Mouse (Mus musculus) E14TG2a.4 (cell line): ENCODE measurements around the gene C1qtnf1.

Experiments used
- H3K27me3 ChIP-seq: 2 replicates; pipeline ENCODE4 v1.6.1; 2014; ENCODE audit warnings: low read length, control low read depth; ENCODE audit not compliant: insufficient read depth
- H3K36me3 ChIP-seq: 2 replicates; pipeline ENCODE4 v1.6.1; 2014; ENCODE audit warnings: low read length, control low read depth; ENCODE audit not compliant: insufficient read depth
- H3K4me1 ChIP-seq: replicated peaks from 2 replicates; pipeline ENCODE4 v1.6.1; 2014; ENCODE audit warnings: low read depth, low read length, control low read depth
- H3K4me3 ChIP-seq: replicated peaks from 2 replicates; pipeline ENCODE4 v1.5.1; 2014; ENCODE audit warnings: mild to moderate bottlenecking, low read length
- H3K9me3 ChIP-seq: 2 replicates; pipeline ENCODE4 v1.6.1; 2014; ENCODE audit warnings: low read length, control low read depth
- CTCF ChIP-seq: conservative IDR thresholded peaks from 2 replicates; pipeline ENCODE4 v1.5.1; 2014; ENCODE audit warnings: low read length
- NANOG ChIP-seq: IDR thresholded peaks from 2 replicates; pipeline ENCODE4 v1.6.1; 2014; ENCODE audit warnings: borderline replicate concordance, low read length, mixed read lengths
- POU5F1 ChIP-seq: IDR thresholded peaks from 2 replicates; pipeline ENCODE4 v1.6.1; 2014; ENCODE audit warnings: low read length, borderline replicate concordance

The C1qtnf1 gene

DNA sequence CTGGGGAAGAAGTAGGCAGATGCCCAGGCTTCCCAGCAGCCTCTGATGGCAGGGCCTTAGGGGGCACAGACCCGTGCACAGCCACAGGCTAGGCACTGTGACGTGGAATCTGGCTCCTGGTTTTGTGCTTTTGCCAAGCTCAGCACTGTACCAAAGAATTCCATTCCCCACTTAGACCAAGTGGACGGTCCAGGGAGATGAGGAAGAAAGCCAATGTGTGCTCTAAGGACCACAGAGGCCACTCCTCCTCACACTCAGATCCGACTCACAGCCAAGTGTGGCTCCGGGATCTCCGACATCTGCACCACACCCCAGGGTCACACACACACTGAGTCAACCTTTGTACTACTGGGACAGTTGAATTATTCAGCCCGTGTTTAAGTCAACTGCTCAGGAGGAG is 12.0 kb upstream of the C1qtnf1 start:
- Histone ChIP-seq H3K4me3 (no peak overlapping the region), H3K36me3 (peaks cover 57% of the 10 kb centered on the region), H3K4me1 (peaks cover 56% of the 10 kb centered on the region), H3K9me3 (no peaks in the 10 kb centered on the region), H3K27me3 (no peaks in the 10 kb centered on the region)
- no peak for TF ChIP-seq CTCF
- no peak for TF ChIP-seq NANOG
- TF ChIP-seq POU5F1, result no peak

DNA sequence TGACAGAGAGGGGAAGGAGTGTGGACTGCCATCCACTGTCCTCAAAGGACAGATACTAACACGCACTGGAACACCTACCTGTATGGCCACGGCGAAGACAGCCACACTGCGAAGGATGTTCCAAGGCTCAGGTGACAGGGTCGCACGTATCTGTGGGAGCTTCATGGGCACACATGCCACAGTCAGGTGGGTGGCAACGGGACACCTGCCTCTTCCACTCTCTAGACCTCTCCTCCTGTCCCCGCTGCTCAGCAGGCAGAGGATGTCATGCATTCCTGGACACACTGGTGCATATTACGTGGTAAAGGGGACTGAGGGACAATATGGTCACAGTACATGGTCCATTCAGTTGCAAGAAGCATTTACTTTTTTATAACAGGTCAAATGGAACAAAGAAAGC is 10.5 kb upstream of the C1qtnf1 start:
- no peaks in the 10 kb centered on the region for H3K9me3 ChIP-seq
- no peak for TF ChIP-seq POU5F1
- no peak for TF ChIP-seq NANOG
- TF ChIP-seq CTCF, result no peak
- H3K27me3 ChIP-seq, result no peaks in the 10 kb centered on the region

DNA sequence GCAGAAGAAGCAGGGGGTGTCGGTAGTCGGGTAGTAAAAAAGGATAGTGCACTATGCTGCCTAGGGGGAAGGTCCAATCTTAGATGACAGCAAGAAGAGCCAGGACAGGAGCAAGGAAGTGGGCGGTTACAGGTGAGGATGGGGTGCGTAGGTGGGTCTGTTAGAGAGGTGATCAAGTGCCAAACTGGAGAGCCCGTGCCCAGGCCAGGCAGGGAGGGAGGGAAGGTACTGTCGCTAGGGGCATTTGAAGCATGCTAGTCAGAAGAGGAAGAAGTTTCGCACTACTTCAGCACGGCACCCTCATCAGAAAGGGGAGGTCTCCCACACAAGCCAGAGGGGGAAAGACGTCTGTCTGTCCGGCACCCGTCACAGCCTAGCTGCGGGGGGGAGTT is 9.6 kb upstream of the C1qtnf1 start:
- peaks cover 34% of the 10 kb centered on the region for H3K36me3 ChIP-seq
- peaks cover 38% of the 10 kb centered on the region for H3K4me1 ChIP-seq
- peak overlapping the region; percentile 98 for H3K4me3 ChIP-seq
- H3K9me3 ChIP-seq, result no peaks in the 10 kb centered on the region
- TF ChIP-seq POU5F1 (no peak), CTCF (no peak), NANOG (no peak)
- H3K27me3 ChIP-seq, result no peaks in the 10 kb centered on the region

More for the DNA sequence above, 10.5 kb upstream of the C1qtnf1 start:
- H3K4me1 ChIP-seq, result peaks cover 41% of the 10 kb centered on the region
- peaks cover 42% of the 10 kb centered on the region for H3K36me3 ChIP-seq
- H3K4me3 ChIP-seq, result peak overlapping the region; percentile 98

DNA sequence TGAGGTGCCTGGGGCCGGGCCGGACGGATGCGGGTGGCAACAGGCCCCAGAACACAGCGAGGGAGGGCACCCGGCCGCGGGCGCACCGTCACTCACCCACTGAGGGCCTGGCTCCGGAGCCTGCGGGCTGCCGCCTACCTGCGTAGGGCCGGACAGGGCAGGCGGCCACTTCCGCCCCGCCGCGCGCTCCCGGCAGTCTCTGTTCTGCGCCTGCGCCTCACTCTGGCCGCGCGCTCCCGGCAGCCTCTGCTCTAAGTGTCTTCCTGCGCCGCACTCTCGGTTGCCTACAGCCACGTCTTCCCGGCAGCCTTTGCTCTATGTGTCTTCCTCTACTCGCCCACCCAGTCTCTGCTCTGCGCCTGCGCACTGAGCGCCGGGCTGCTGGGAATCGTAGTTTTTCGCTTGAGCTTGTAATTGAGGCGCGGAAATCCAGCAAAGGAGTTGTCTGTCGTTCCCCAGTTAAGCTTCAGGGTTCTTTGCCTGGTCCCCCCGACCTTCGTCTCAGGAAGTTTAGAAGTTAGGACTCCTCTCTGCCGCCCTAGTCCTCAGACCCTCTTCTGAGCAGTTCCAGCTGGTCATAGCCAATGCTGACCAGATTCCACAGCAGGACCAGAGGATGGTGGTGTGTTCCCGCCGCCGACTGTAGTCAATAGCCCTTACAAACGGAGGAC is 9.0 kb upstream of the C1qtnf1 start, which contains the start of gene Cant1:
Gene Cant1 (minus strand): TSS at position 253 of the 671 bp plus-strand sequence.
- Histone ChIP-seq H3K9me3 (no peaks in the 10 kb centered on the region), H3K4me1 (peaks cover 44% of the 10 kb centered on the region), H3K36me3 (peaks cover 29% of the 10 kb centered on the region), H3K4me3 (peak within 1 kb of the TSS; percentile 98), H3K27me3 (no peaks in the 10 kb centered on the region)
- TF ChIP-seq POU5F1 (no peak), CTCF (no peak), NANOG (no peak)

DNA sequence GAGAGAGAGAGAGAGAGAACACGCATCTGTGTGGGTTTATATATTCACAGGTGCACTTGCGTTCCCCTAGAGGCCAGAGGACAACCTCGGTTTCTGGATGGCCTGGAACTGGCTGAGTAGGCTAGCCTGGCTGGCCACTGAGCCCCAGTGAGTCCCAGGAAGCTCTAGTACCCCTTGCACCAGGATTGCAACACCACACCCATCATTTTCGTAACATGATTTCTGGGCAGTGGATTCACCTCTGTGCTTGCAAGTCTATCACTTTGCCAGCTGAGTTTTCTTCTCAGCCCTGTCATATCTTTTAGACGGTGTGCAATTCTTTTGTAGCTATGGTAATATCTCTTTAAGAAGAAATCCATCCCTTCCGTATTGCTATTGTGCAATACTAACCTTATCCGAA is 7.7 kb upstream of the C1qtnf1 start:
- no peaks in the 10 kb centered on the region for H3K9me3 ChIP-seq
- H3K27me3 ChIP-seq, result no peaks in the 10 kb centered on the region
- H3K36me3 ChIP-seq, result peaks cover 16% of the 10 kb centered on the region
- peaks cover 42% of the 10 kb centered on the region for H3K4me1 ChIP-seq
- H3K4me3 ChIP-seq, result no peak overlapping the region
- TF ChIP-seq CTCF (no peak), NANOG (no peak), POU5F1 (no peak)

DNA sequence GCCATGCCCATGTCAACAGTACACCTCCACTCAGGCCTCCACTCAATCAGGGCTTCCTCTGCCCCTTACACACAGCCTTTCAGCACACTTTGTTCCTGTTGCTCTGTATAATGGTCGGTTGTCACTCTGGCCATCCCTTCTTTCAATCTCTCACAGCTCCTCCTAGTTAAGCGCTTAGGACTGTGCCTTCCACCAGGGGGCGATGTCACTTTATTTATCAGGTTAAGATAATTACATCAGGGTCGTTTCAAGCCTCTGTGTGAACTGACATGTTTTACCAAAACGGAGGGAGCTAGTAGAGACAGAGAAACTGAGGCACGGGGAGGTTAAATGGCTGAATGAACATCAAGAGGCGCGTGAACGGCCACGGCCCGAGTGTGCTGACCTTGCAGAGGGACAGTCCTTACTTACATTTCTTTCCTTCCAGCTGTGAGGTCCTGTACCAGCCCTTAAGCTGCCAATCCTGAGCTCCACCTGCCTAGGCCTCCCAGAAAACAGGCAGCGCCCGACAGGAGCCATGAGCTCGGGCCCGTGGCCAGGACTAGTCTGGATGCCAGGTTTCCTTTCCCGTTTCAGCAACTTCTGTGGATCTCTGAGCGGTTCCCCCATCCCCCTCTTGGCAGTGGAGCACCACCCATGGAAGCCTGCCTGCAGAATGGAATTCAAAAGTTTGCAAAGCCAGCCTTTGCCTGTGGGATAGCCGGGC is 4.6 kb upstream of the C1qtnf1 start:
- TF ChIP-seq CTCF (peak; percentile 71), NANOG (no peak), POU5F1 (no peak)
- Histone ChIP-seq H3K9me3 (no peaks in the 10 kb centered on the region), H3K4me3 (no peak overlapping the region), H3K4me1 (peaks cover 25% of the 10 kb centered on the region), H3K36me3 (no peaks in the 10 kb centered on the region), H3K27me3 (peaks cover 22% of the 10 kb centered on the region)

DNA sequence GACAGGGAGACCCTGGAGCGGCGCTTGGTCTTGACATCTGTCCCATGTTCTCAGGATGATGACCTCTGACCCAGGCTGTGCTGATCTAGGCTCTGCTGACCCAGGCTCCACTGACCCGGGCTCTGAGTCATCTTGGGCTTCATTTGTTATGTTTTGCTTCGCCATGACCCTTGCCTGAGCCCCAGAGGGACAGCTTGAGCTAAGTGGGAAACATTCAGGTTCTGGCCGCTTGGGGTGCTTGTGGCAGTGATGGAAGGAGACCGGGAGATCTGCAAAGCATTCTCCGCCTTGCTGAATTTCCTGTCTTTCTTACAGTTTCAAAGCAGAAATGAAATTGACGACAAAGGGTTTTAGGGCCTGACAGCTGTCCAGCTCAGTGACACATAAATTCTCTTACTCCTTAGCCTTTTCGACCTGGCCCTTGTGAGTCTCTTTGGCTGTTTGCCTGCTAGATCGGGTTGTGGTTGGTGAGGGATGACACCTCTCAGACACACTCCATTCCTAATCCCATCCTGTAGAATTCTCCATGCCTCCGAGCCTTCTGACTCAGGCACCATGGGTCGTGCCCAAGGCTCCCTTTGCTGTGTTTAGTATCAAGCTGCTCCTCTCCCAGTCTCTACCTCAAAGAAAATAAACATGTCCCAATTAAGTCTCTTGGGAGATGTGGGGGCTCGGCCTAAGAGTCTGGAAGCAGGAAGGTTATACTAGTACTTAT is 3.2 kb upstream of the C1qtnf1 start:
- peaks cover 22% of the 10 kb centered on the region for H3K27me3 ChIP-seq
- H3K9me3 ChIP-seq, result no peaks in the 10 kb centered on the region
- no peaks in the 10 kb centered on the region for H3K36me3 ChIP-seq
- H3K4me1 ChIP-seq, result peaks cover 33% of the 10 kb centered on the region
- no peak overlapping the region for H3K4me3 ChIP-seq
- TF ChIP-seq CTCF (no peak), NANOG (no peak), POU5F1 (no peak)

DNA sequence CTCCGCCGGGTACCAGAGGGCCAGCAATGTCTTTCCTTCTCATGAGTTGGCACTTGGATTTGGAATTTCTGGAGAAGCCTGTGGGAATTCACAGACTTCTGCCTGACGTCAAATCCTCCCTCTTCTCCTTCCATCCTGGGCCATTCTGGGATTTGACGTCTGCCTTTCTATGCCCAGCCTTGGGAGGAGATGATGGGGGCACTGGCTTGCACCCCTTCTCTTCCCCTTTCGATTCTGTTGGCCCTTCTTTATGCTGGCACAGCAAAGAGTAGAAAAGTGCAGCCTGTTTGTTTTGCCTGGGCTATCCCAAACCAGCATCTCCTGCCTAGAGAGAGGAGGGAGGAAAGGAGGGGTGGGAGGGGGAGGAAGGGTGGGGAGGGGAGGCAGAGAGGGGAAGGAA is 1.2 kb upstream of the C1qtnf1 start:
- no peak for TF ChIP-seq POU5F1
- TF ChIP-seq CTCF, result no peak
- no peak for TF ChIP-seq NANOG
- no peak overlapping the region for H3K4me3 ChIP-seq
- no peaks in the 10 kb centered on the region for H3K36me3 ChIP-seq
- H3K4me1 ChIP-seq, result peaks cover 33% of the 10 kb centered on the region
- H3K9me3 ChIP-seq, result no peaks in the 10 kb centered on the region
- H3K27me3 ChIP-seq, result peaks cover 22% of the 10 kb centered on the region
